Mouse (Mus musculus) frontal cortex, postnatal 25 days (tissue): Measurements from ENCODE around the gene Ccl27a.
"Not testable (repeated sequence)": the region's sequence is repeated elsewhere in the genome, so short reads cannot be mapped to it uniquely, and the experiment has no call there.

ENCODE experiments used
- DNase-seq, 2 experiments: peaks; one replicate each; pipeline ENCODE4 v3.0.0; 2022; ENCODE audit warnings: low spot score in 2 of 2

The Ccl27a gene

GRCm38 (mm10) chr4:41774002-41774401 is at the start of gene Ccl27a:
Gene Ccl27a (minus strand): TSS chr4:41774247.
- DNase-seq = peak in 1 of 2 experiments; percentile 53

GRCm38 (mm10) chr4:41783197-41783596 is 9.2 kb upstream of the Ccl27a start:
- not testable (repeated sequence) for DNase-seq

GRCm38 (mm10) chr4:41782711-41783110 is 8.7 kb upstream of the Ccl27a start:
- DNase-seq = not testable (repeated sequence)

GRCm38 (mm10) chr4:41781748-41782485 is 7.9 kb upstream of the Ccl27a start:
- peak in 1 of 2 experiments; percentile 9 for DNase-seq

GRCm38 (mm10) chr4:41781271-41781670 is 7.2 kb upstream of the Ccl27a start:
- not testable (repeated sequence) for DNase-seq

- not testable (repeated sequence) for DNase-seq
These were observed 1.8 kb upstream of the Ccl27a start for GRCm38 (mm10) chr4:41775840-41776239.

- DNase-seq = not testable (repeated sequence)
These were observed 459 bp upstream of the Ccl27a start for GRCm38 (mm10) chr4:41774506-41774905.

- DNase-seq = not testable (repeated sequence)
These were observed 545 bp downstream of the Ccl27a start for GRCm38 (mm10) chr4:41773502-41773901.

- DNase-seq = not testable (repeated sequence)
These were observed 1.1 kb downstream of the Ccl27a start for GRCm38 (mm10) chr4:41772946-41773345.

GRCm38 (mm10) chr4:41767301-41767700 is 6.7 kb downstream of the Ccl27a start:
- not testable (repeated sequence) for DNase-seq

- DNase-seq = not testable (repeated sequence)
These were observed 10.9 kb downstream of the Ccl27a start for GRCm38 (mm10) chr4:41763176-41763575.

- not testable (repeated sequence) for DNase-seq
These were observed 11.3 kb downstream of the Ccl27a start for GRCm38 (mm10) chr4:41762688-41763114.

- no peak for DNase-seq
These were observed 11.9 kb downstream of the Ccl27a start for GRCm38 (mm10) chr4:41762099-41762687.

- DNase-seq = no peak
These were observed 12.4 kb downstream of the Ccl27a start for GRCm38 (mm10) chr4:41761680-41762079.

GRCm38 (mm10) chr4:41760911-41761310 is 13.1 kb downstream of the Ccl27a start:
- DNase-seq = no peak

GRCm38 (mm10) chr4:41760288-41760721 is 13.7 kb downstream of the Ccl27a start:
- DNase-seq = no peak

- DNase-seq = no peak
These were observed 14.3 kb downstream of the Ccl27a start for GRCm38 (mm10) chr4:41759656-41760287.

- no peak for DNase-seq
These were observed 14.8 kb downstream of the Ccl27a start for GRCm38 (mm10) chr4:41759206-41759605.

GRCm38 (mm10) chr4:41758701-41759100 is 15.3 kb downstream of the Ccl27a start:
- no peak for DNase-seq

- no peak for DNase-seq
These were observed 16.0 kb downstream of the Ccl27a start for GRCm38 (mm10) chr4:41758021-41758420.

GRCm38 (mm10) chr4:41757321-41757720 is 16.7 kb downstream of the Ccl27a start:
- no peak for DNase-seq

- no peak for DNase-seq
These were observed 17.6 kb downstream of the Ccl27a start for GRCm38 (mm10) chr4:41756440-41756839.
